Mouse (Mus musculus) brown adipose tissue, adult 24 weeks (tissue): ENCODE measurements around the gene AI661453. TPM values are rescaled to one million over a fixed set of nuclear protein-coding genes. Genes with fewer than 3 reads are reported as not detected.
"Not testable (repeated sequence)": the region's sequence is repeated elsewhere in the genome, so short reads cannot be mapped to it uniquely, and the experiment has no call there.

ENCODE experiments used
- H3K27ac ChIP-seq: fragments of 200-500 bp; replicated peaks from 2 replicates; pipeline ENCODE4 v1.5.1; 2012; ENCODE audit warnings: low read depth, mild to moderate bottlenecking, low read length
- H3K4me1 ChIP-seq: fragments of 200-500 bp; 2 replicates; pipeline ENCODE4 v1.6.1; 2012; ENCODE audit warnings: low read length, mixed read lengths; ENCODE audit not compliant: control insufficient read depth, insufficient read depth, insufficient read length
- H3K4me3 ChIP-seq: fragments of 200-500 bp; 2 replicates; pipeline ENCODE4 v1.5.1; 2012; ENCODE audit warnings: low read depth, mild to moderate bottlenecking, low read length, moderate library complexity; ENCODE audit not compliant: insufficient read depth
- polyA plus RNA-seq: library from polyadenylated mRNA; stranded (reverse); fragments of >200 nt; gene quantifications from 2 replicates; pipeline ENCODE4 v1.2.4, GENCODE M21; 2012; ENCODE audit not compliant: missing spikeins, insufficient read depth, insufficient read length

AI661453 gene
- 0.48 TPM in 1 of 2 replicates, not detected in the other for polyA plus RNA-seq

GRCm38 (mm10) chr17:47436156-47436906 lies at the start of gene AI661453:
AI661453 (plus strand) TSS chr17:47436615.
- Histone ChIP-seq H3K4me3 (peak within 1 kb of the TSS; percentile 50), H3K27ac (no peak within 1 kb of the TSS; the same call in 1 of the 2 replicates), H3K4me1 (no peaks in the 10 kb centered on the region)

- H3K4me1 ChIP-seq: no peaks in the 10 kb centered on the region
- no peak overlapping the region for H3K4me3 ChIP-seq
- H3K27ac ChIP-seq: no peak overlapping the region
Observed at GRCm38 (mm10) chr17:47386649-47387048, 49.8 kb upstream of the AI661453 start.

- H3K4me3 ChIP-seq: peak overlapping the region; percentile 60
Observed at GRCm38 (mm10) chr17:47394223-47394869, 42.1 kb upstream of the AI661453 start.

GRCm38 (mm10) chr17:47395376-47395913 lies 41.0 kb upstream of the AI661453 start:
- Histone ChIP-seq H3K27ac (no peak overlapping the region), H3K4me3 (peak overlapping the region; percentile 60), H3K4me1 (peaks cover 2% of the 10 kb centered on the region; the same call in 1 of the 2 replicates)

More at GRCm38 (mm10) chr17:47394223-47394869, 42.1 kb upstream of the AI661453 start:
- Histone ChIP-seq H3K27ac (no peak overlapping the region), H3K4me1 (peaks cover 2% of the 10 kb centered on the region; the same call in 1 of the 2 replicates)

- H3K27ac ChIP-seq: no peak overlapping the region
Observed at GRCm38 (mm10) chr17:47399091-47399490, 37.3 kb upstream of the AI661453 start.

GRCm38 (mm10) chr17:47400451-47400850 lies 36.0 kb upstream of the AI661453 start, which contains the start of gene Guca1a:
Guca1a (minus strand) TSS chr17:47400584.
- Histone ChIP-seq H3K4me1 (no peaks in the 10 kb centered on the region), H3K4me3 (no peak within 1 kb of the TSS)

More at GRCm38 (mm10) chr17:47399091-47399490, 37.3 kb upstream of the AI661453 start:
- Histone ChIP-seq H3K4me3 (no peak overlapping the region), H3K4me1 (peaks cover 2% of the 10 kb centered on the region; the same call in 1 of the 2 replicates)

GRCm38 (mm10) chr17:47407717-47408557 lies 28.5 kb upstream of the AI661453 start:
- Histone ChIP-seq H3K27ac (no peak overlapping the region), H3K4me1 (no peaks in the 10 kb centered on the region), H3K4me3 (no peak overlapping the region)

More at GRCm38 (mm10) chr17:47400451-47400850, 36.0 kb upstream of the AI661453 start, which contains the start of gene Guca1a:
- no peak within 1 kb of the TSS for H3K27ac ChIP-seq

GRCm38 (mm10) chr17:47408558-47408898 lies 27.9 kb upstream of the AI661453 start:
- no peaks in the 10 kb centered on the region for H3K4me1 ChIP-seq
- no peak overlapping the region for H3K4me3 ChIP-seq
- no peak overlapping the region for H3K27ac ChIP-seq

GRCm38 (mm10) chr17:47409897-47410861 lies 26.2 kb upstream of the AI661453 start:
- not testable (repeated sequence) for H3K4me3 ChIP-seq

GRCm38 (mm10) chr17:47420195-47420594 lies 16.2 kb upstream of the AI661453 start:
- H3K4me3 ChIP-seq: no peak overlapping the region
- H3K27ac ChIP-seq: no peak overlapping the region
- H3K4me1 ChIP-seq: no peaks in the 10 kb centered on the region

More at GRCm38 (mm10) chr17:47409897-47410861, 26.2 kb upstream of the AI661453 start:
- H3K4me1 ChIP-seq, H3K27ac ChIP-seq: not testable (repeated sequence)

- H3K27ac ChIP-seq: no peak overlapping the region
- H3K4me1 ChIP-seq: no peaks in the 10 kb centered on the region
Observed at GRCm38 (mm10) chr17:47421566-47421965, 14.8 kb upstream of the AI661453 start.

GRCm38 (mm10) chr17:47422616-47423015 lies 13.8 kb upstream of the AI661453 start:
- not testable (repeated sequence) for H3K27ac ChIP-seq, H3K4me1 ChIP-seq, H3K4me3 ChIP-seq

More at GRCm38 (mm10) chr17:47421566-47421965, 14.8 kb upstream of the AI661453 start:
- no peak overlapping the region for H3K4me3 ChIP-seq

- H3K4me3 ChIP-seq: no peak overlapping the region
- H3K27ac ChIP-seq: no peak overlapping the region
- no peaks in the 10 kb centered on the region for H3K4me1 ChIP-seq
Observed at GRCm38 (mm10) chr17:47424186-47424585, 12.2 kb upstream of the AI661453 start.

- Histone ChIP-seq H3K27ac (no peak overlapping the region), H3K4me1 (no peaks in the 10 kb centered on the region), H3K4me3 (no peak overlapping the region)
Observed at GRCm38 (mm10) chr17:47427316-47427715, 9.1 kb upstream of the AI661453 start.
